Mouse (Mus musculus) forebrain, embryonic 12.5 days (tissue): ENCODE measurements around the gene Ngfr. TPM values are rescaled to one million over a fixed set of nuclear protein-coding genes. Genes with fewer than 3 reads are reported as not detected.

Source experiments
- ATAC-seq: fragments of 200-750 bp; cut with Nextera tagmentation; 2 replicates; pipeline ENCODE4 v1.8.0; 2017; ENCODE audit warnings: moderate TSS enrichment; ENCODE audit not compliant: low FRiP score
- H3K27ac ChIP-seq: fragments of 300-500 bp; sonication (generic); 2 replicates; pipeline ENCODE4 v1.5.1; 2016; ENCODE audit warnings: mild to moderate bottlenecking
- H3K27me3 ChIP-seq: fragments of 300-500 bp; sonication (generic); 2 replicates; pipeline ENCODE4 v1.6.1; 2016; ENCODE audit warnings: mild to moderate bottlenecking
- H3K36me3 ChIP-seq: fragments of 300-500 bp; sonication (generic); replicated peaks from 2 replicates; pipeline ENCODE4 v1.6.1; 2016; ENCODE audit warnings: mild to moderate bottlenecking
- H3K4me1 ChIP-seq: fragments of 300-500 bp; sonication (generic); 2 replicates; pipeline ENCODE4 v1.6.1; 2016
- H3K4me2 ChIP-seq: fragments of 300-500 bp; sonication (generic); 2 replicates; pipeline ENCODE4 v1.6.1; 2016; ENCODE audit warnings: mild to moderate bottlenecking, moderate library complexity
- H3K4me3 ChIP-seq: fragments of 300-500 bp; sonication (generic); replicated peaks from 2 replicates; pipeline ENCODE4 v1.5.1; 2016; ENCODE audit warnings: mild to moderate bottlenecking
- H3K9ac ChIP-seq: fragments of 300-500 bp; sonication (generic); 2 replicates; pipeline ENCODE4 v1.6.1; 2016; ENCODE audit warnings: mild to moderate bottlenecking
- H3K9me3 ChIP-seq: fragments of 300-500 bp; sonication (generic); 2 replicates; pipeline ENCODE4 v1.6.1; 2016
- WGBS: fragments of 180-500 bp; shearing (Covaris S2); methylation state at CpG from one replicate; pipeline ENCODE4 v1.1.7; 2016; 5-methylcytosine and 5-hydroxymethylcytosine counted together
- polyA plus RNA-seq: library from polyadenylated mRNA; unstranded; fragments of >200 nt; fragmentation: Nextera tagmentation; extraction: Ambion mirVana; gene quantifications from 2 replicates; pipeline ENCODE4 v1.2.1, GENCODE M21; 2016

Ngfr gene
- polyA plus RNA-seq: 10.5 and 10.9 TPM in 2 replicates

- peak within 1 kb of the TSS; percentile 69 for H3K27ac ChIP-seq
Measured at GRCm38 (mm10) chr11:95587423-95587951, at the start of gene Ngfr. Gene Ngfr (minus strand): TSS chr11:95587735.

GRCm38 (mm10) chr11:95635030-95635429 is 47.5 kb upstream of the Ngfr start:
- ATAC-seq: no peak
- Histone ChIP-seq H3K27ac (no peak overlapping the region), H3K9me3 (no peaks in the 10 kb centered on the region), H3K4me3 (no peak overlapping the region), H3K4me2 (no peak overlapping the region), H3K27me3 (peaks cover 14% of the 10 kb centered on the region; the same call in 1 of the 2 replicates), H3K9ac (no peak overlapping the region), H3K36me3 (no peaks in the 10 kb centered on the region), H3K4me1 (peaks cover 22% of the 10 kb centered on the region; the same call in 1 of the 2 replicates)
- WGBS: 30% methylated on average over 2 of the region's 2 CpGs

More at GRCm38 (mm10) chr11:95587423-95587951, at the start of gene Ngfr:
- Histone ChIP-seq H3K9ac (peak within 1 kb of the TSS; percentile 56), H3K9me3 (no peaks in the 10 kb centered on the region), H3K27me3 (peaks cover 94% of the 10 kb centered on the region), H3K4me3 (peak within 1 kb of the TSS; percentile 47), H3K36me3 (no peaks in the 10 kb centered on the region), H3K4me2 (peak within 1 kb of the TSS; percentile 76), H3K4me1 (peaks cover 30% of the 10 kb centered on the region)
- ATAC-seq: peak; percentile 87
- WGBS: under 1% methylated on average over 28 of the region's 39 CpGs

- no peak overlapping the region for H3K9ac ChIP-seq
- 52% methylated on average over 2 of the region's 2 CpGs for WGBS
- no peaks in the 10 kb centered on the region for H3K9me3 ChIP-seq
- no peak overlapping the region for H3K27ac ChIP-seq
- H3K27me3 ChIP-seq: peaks cover 17% of the 10 kb centered on the region; the same call in 1 of the 2 replicates
- no peak for ATAC-seq
- H3K4me1 ChIP-seq: peaks cover 22% of the 10 kb centered on the region; the same call in 1 of the 2 replicates
- H3K4me2 ChIP-seq: no peak overlapping the region
- no peaks in the 10 kb centered on the region for H3K36me3 ChIP-seq
- H3K4me3 ChIP-seq: no peak overlapping the region
Measured at GRCm38 (mm10) chr11:95633512-95634000, 46.0 kb upstream of the Ngfr start.

- Histone ChIP-seq H3K9ac (no peak overlapping the region), H3K27me3 (peaks cover 15% of the 10 kb centered on the region; the same call in 1 of the 2 replicates), H3K4me2 (no peak overlapping the region), H3K4me1 (peaks cover 22% of the 10 kb centered on the region; the same call in 1 of the 2 replicates), H3K36me3 (no peaks in the 10 kb centered on the region), H3K27ac (no peak overlapping the region), H3K4me3 (no peak overlapping the region), H3K9me3 (no peaks in the 10 kb centered on the region)
- WGBS: 47% methylated on average over 6 of the region's 6 CpGs
- ATAC-seq: no peak
Measured at GRCm38 (mm10) chr11:95632474-95632873, 44.9 kb upstream of the Ngfr start.

GRCm38 (mm10) chr11:95631301-95631700 is 43.8 kb upstream of the Ngfr start:
- H3K9ac ChIP-seq: no peak overlapping the region
- 74% methylated on average over 4 of the region's 4 CpGs for WGBS
- no peak for ATAC-seq

GRCm38 (mm10) chr11:95630558-95630957 is 43.0 kb upstream of the Ngfr start:
- whole genome bisulfite sequencing: 93% methylated on average over 6 of the region's 6 CpGs
- Histone ChIP-seq H3K27ac (no peak overlapping the region), H3K9me3 (no peaks in the 10 kb centered on the region), H3K9ac (no peak overlapping the region), H3K36me3 (no peaks in the 10 kb centered on the region), H3K4me1 (peaks cover 22% of the 10 kb centered on the region; the same call in 1 of the 2 replicates), H3K4me3 (no peak overlapping the region), H3K4me2 (no peak overlapping the region), H3K27me3 (peaks cover 20% of the 10 kb centered on the region; the same call in 1 of the 2 replicates)
- ATAC-seq: no peak

More at GRCm38 (mm10) chr11:95631301-95631700, 43.8 kb upstream of the Ngfr start:
- Histone ChIP-seq H3K4me2 (no peak overlapping the region), H3K4me3 (no peak overlapping the region), H3K27ac (no peak overlapping the region), H3K9me3 (no peaks in the 10 kb centered on the region), H3K27me3 (peaks cover 20% of the 10 kb centered on the region; the same call in 1 of the 2 replicates), H3K36me3 (no peaks in the 10 kb centered on the region), H3K4me1 (peaks cover 22% of the 10 kb centered on the region; the same call in 1 of the 2 replicates)

GRCm38 (mm10) chr11:95622426-95622825 is 34.9 kb upstream of the Ngfr start:
- WGBS: 30% methylated on average over 8 of the region's 8 CpGs
- ATAC-seq: no peak
- H3K9me3 ChIP-seq: no peaks in the 10 kb centered on the region
- no peaks in the 10 kb centered on the region for H3K36me3 ChIP-seq
- no peak overlapping the region for H3K4me2 ChIP-seq
- no peak overlapping the region for H3K9ac ChIP-seq
- no peak overlapping the region for H3K4me3 ChIP-seq
- no peak overlapping the region for H3K27ac ChIP-seq
- H3K27me3 ChIP-seq: peaks cover 19% of the 10 kb centered on the region
- peaks cover 7% of the 10 kb centered on the region for H3K4me1 ChIP-seq

GRCm38 (mm10) chr11:95621541-95622130 is 34.1 kb upstream of the Ngfr start:
- ATAC-seq: no peak
- no peak overlapping the region for H3K4me2 ChIP-seq
- no peak overlapping the region for H3K4me3 ChIP-seq
- H3K9me3 ChIP-seq: no peaks in the 10 kb centered on the region
- peaks cover 14% of the 10 kb centered on the region for H3K27me3 ChIP-seq
- no peak overlapping the region for H3K27ac ChIP-seq
- H3K9ac ChIP-seq: no peak overlapping the region
- no peaks in the 10 kb centered on the region for H3K36me3 ChIP-seq
- WGBS: 20% methylated on average over 9 of the region's 9 CpGs
- peaks cover 7% of the 10 kb centered on the region for H3K4me1 ChIP-seq

GRCm38 (mm10) chr11:95621010-95621409 is 33.5 kb upstream of the Ngfr start:
- Histone ChIP-seq H3K4me2 (no peak overlapping the region), H3K4me3 (no peak overlapping the region), H3K9ac (no peak overlapping the region), H3K9me3 (no peaks in the 10 kb centered on the region), H3K4me1 (peaks cover 7% of the 10 kb centered on the region), H3K27ac (no peak overlapping the region), H3K36me3 (no peaks in the 10 kb centered on the region), H3K27me3 (peaks cover 14% of the 10 kb centered on the region)
- ATAC-seq: no peak
- WGBS: 71% methylated on average over 4 of the region's 4 CpGs

- no peak for ATAC-seq
- Histone ChIP-seq H3K27ac (no peak overlapping the region), H3K4me3 (no peak overlapping the region), H3K9me3 (no peaks in the 10 kb centered on the region), H3K4me2 (no peak overlapping the region), H3K36me3 (no peaks in the 10 kb centered on the region), H3K9ac (no peak overlapping the region), H3K4me1 (peaks cover 7% of the 10 kb centered on the region), H3K27me3 (peaks cover 14% of the 10 kb centered on the region)
- WGBS: 93% methylated on average over 5 of the region's 5 CpGs
Measured at GRCm38 (mm10) chr11:95619886-95620444, 32.4 kb upstream of the Ngfr start.

GRCm38 (mm10) chr11:95619081-95619480 is 31.5 kb upstream of the Ngfr start:
- no peaks in the 10 kb centered on the region for H3K36me3 ChIP-seq
- H3K4me3 ChIP-seq: no peak overlapping the region
- no peaks in the 10 kb centered on the region for H3K9me3 ChIP-seq
- no peak overlapping the region for H3K27ac ChIP-seq
- ATAC-seq: no peak
- H3K4me2 ChIP-seq: no peak overlapping the region
- no peak overlapping the region for H3K9ac ChIP-seq
- 59% methylated on average over 3 of the region's 3 CpGs for WGBS
- H3K4me1 ChIP-seq: peaks cover 7% of the 10 kb centered on the region
- H3K27me3 ChIP-seq: peaks cover 14% of the 10 kb centered on the region

- 64% methylated on average over 19 of the region's 19 CpGs for WGBS
- no peak overlapping the region for H3K27ac ChIP-seq
- H3K36me3 ChIP-seq: no peaks in the 10 kb centered on the region
- H3K4me3 ChIP-seq: no peak overlapping the region
- peaks cover 7% of the 10 kb centered on the region for H3K4me1 ChIP-seq
- no peak overlapping the region for H3K4me2 ChIP-seq
- peaks cover 10% of the 10 kb centered on the region for H3K27me3 ChIP-seq
- ATAC-seq: no peak
- H3K9ac ChIP-seq: no peak overlapping the region
- H3K9me3 ChIP-seq: no peaks in the 10 kb centered on the region
Measured at GRCm38 (mm10) chr11:95617785-95618465, 30.4 kb upstream of the Ngfr start.
